Mouse (Mus musculus) hematopoietic stem cell, adult 5-6 weeks (primary cell): ENCODE data around the gene Zfp422. TPM values are rescaled to one million over a fixed set of nuclear protein-coding genes. Genes with fewer than 3 reads are reported as not detected.

ENCODE experiments used
- ATAC-seq, 2 experiments: fragments of 125-278 bp in 1 of 2; replicated peaks in 1 of 2; 2 replicates each; pipeline ENCODE4 v1.8.0; 2016 to 2017; ENCODE audit warnings: inconsistent platforms in 2 of 2, mild to moderate bottlenecking in 2 of 2, moderate number of reproducible peaks in 2 of 2, low read depth in 1 of 2, moderate TSS enrichment in 1 of 2; ENCODE audit not compliant: low FRiP score in 2 of 2, poor library complexity in 2 of 2, severe bottlenecking in 2 of 2, insufficient read depth in 1 of 2, low TSS enrichment in 1 of 2
- total RNA-seq: library from RNA; stranded (forward); fragments of 172-1452, 232-1000 nt; gene quantifications from 2 replicates; pipeline ENCODE4 v1.2.3, GENCODE M21; 2017

Gene Zfp422
- total RNA-seq: 73.9 and 95.2 TPM in 2 replicates

DNA sequence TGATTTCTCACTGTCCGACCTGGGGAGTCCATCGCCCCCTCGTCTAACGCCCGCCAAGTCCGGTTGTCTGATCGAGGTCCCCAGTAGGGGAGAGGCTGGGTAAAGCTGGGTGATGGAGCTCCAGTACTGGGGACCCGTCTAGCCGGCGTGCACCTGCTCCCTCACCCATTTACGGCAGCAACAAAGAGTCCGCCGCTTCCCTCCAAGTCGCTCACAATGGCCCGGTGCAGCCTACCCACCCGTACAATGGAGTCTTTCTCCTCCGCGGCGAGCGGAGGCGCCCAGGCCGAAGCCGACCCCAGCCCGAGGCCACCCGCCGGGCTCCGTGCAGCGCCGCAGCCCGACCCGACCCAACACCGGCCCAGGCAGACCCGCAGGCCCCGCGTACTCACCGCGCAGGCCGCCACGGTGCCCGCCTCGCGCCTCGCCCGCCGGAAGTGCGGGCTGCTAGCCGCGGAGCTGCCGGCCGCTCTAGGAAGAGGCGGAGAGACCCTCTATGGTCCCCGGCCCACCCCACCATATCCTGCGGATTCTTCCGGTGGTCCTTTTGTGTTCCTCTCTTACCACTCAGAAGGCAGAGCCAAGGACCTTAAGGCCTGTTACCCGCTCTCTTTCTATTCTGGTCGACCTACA lies at the start of gene Zfp422:
Gene Zfp422 (minus strand): TSS at position 461 of the 633 bp plus-strand sequence.
- ATAC-seq: peak; percentile 37 to 42

DNA sequence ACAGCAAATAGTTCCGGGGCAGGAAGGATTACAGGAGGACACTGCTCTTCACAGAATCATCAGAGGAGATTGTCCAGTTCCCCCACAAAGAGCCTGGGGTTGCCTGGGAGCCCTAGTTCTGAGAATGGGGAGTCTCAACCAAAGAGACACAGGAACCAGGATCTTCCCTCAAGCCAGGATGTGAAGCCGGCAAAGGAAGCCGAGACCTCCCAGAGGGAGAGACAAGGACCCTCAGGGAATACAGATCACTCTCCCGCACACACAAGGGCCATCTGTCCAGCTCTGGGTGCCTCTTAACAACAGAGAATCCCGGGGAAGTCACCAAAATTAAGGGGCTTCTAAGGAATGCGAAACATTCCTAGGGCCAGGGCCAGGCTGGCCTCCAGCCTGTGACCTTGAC lies 48.5 kb upstream of the Zfp422 start:
- no peak for ATAC-seq

DNA sequence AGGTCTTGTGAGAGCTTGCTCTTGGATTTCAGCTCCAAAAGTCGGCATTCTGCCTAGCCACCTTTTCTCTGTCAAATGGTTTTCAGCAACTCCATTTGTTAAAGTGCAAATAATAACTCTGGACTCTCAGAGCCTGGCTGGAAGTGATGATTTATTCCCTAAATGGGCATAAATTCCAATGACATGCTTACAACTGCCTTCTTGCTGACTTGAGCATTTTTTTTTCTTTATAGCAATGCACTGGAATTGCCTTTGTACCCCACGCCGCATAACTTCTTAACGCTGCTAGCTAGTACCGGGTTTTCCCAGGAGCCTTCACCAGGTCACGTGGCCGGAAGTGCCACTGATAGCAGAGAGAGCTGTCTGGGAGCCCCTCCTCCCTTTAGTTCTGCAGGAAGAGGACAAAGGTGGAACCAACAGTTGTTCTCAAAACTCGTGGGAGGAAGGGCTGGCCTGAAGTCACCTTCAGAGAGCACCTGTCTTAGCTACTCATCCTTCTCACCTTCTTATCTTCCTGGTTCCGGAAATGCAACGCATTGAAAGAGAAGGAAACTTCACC lies 47.6 kb upstream of the Zfp422 start:
- ATAC-seq: no peak

DNA sequence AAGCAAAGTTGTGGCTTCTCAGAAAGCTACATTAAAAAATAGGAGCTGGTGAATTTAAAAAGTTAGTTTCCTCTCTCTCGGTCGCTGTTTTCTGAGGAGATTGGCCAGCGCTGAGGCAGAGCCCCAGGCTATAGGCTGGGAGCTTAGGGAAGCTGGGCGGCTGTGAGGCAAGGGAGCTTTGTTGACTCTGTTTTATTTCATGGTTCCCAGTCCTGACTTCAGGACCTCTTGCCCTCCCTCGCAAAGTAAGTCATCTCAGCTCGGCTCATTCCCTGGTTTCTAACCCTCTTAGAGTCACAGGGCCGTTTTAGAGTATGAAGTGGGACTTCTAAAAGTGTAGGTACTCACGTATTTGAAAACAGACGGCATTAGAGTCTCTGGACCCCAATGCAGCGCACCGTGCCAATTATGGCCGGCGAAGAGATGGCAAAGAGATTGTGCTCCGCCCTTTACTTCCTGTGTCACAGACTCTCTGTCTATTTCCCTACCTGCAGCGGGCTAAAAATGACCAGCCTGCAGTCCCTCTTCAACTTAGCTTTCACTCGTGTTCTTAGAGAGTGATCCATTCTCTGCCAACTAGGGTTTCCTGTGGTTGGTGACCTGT lies 45.6 kb upstream of the Zfp422 start:
- peak; percentile 23 to 34; a peak in 3 of 4 replicates for ATAC-seq

DNA sequence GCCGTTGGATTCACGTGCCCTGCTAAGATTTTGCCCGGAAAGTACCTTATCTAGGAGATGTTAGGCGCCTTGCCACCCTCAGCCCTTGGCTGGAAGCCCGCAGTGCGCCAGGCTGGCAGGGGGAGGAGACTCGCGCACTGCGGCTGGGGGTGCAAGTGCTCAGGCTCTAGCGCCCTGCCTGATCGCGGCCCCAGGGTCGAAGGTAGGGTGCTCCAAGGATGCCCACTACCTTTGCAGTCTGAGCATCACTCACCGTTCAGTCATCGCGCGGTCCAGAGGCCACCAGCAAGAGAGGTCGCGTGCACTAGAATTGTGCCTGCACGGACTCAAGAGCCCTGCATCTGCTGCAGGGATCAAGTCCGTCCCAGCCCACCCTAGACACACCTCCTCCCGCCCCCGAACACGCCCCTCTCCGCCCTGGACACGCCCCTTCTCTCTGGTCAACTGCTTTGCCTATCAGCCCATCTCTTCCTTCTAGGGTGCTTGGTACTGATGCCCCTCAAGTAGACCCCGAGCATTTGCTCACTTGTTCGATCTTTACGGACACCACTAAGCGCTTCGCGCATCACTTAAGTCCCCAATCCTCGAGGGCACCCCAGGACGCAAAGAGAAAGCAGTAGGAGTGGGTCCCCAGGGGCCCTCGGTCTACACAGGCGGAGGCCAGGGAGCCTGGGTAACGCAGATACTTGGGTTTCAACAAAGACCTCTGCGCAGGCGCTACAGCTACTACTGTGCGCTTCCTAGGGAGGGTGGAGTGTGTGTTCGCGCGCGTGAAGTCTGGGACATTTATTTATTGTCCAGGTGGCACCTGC lies 44.9 kb upstream of the Zfp422 start, which contains the start of gene Rassf4:
Gene Rassf4 (minus strand): TSS at position 482 of the 812 bp plus-strand sequence.
- peak; percentile 83 to 84 for ATAC-seq

DNA sequence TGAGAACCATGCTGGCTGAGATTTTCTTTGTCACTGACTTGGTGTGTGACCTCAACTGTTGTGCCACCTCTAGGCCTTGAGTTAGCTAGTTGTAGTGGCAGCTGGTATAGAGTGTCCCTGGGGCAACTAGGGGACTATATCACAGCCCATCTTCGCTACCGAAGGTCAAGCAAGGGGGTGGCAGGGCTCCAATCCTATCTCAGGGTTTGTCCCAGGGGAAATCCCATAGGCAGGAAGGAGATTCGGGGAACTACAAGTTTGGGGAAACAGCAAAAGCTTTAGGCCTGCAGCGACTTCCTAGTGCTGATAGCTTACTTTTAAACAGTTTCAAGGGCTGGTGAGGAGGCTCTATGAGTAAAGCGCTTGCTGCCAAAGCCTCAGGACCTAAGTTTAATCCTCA lies 43.5 kb upstream of the Zfp422 start:
- no peak for ATAC-seq

DNA sequence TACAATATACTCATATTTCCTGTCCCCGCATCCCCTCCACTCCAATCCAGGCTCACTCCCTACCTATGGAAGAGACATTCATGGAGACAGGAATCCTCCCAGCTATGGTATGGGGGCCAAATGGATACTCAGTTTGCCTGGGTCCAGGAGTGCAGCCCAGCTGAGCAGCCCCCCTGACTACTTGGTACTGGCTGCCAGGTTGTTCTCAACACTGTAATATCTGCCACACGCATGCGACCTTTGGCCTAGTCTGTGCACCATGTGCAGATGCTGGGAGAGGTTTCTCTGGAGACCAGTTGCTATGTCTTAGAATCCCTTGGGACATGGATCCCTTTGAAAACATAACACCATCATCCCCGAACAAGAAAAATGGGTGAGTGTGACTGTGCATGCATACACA lies 43.0 kb upstream of the Zfp422 start:
- ATAC-seq: no peak

DNA sequence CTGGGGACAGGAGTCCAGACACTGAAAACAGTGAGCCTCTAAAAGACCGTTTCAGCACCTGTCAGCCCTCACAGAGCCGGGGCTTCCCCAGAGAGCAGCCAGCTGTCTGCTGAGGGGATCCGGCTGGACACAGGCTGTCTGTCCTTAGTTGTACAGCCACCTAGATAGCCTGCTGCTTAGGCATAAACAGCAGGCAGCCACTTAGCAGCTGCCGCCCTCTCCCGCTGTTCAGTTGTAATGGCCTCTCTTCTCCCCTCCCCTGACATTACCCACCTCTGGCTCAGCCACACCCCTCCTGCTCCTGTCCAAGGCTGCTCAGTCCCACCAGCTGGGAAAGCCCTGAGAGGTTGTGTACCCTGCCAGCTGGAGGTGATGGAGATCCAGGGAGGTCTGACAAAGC lies 42.2 kb upstream of the Zfp422 start:
- no peak for ATAC-seq

DNA sequence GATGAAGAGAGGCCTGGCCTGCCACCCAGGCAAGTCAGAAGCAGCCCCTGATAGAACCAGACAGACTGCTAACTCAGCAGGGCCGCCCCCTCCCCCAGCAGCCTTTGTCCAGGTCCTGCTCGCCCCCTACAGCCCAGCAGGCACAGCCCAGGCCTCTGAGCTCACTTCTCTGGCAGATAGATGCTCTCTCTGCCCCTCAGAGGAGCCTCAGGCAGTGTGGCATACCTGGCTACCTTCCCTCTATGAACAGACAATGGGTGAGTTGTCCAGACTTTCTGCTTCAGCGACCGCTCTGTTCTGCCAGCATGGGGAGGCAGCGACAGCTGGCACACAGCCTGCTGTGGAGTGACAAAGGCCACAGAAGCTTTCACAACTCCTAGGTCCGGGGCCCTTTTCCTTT lies 41.3 kb upstream of the Zfp422 start:
- no peak for ATAC-seq

DNA sequence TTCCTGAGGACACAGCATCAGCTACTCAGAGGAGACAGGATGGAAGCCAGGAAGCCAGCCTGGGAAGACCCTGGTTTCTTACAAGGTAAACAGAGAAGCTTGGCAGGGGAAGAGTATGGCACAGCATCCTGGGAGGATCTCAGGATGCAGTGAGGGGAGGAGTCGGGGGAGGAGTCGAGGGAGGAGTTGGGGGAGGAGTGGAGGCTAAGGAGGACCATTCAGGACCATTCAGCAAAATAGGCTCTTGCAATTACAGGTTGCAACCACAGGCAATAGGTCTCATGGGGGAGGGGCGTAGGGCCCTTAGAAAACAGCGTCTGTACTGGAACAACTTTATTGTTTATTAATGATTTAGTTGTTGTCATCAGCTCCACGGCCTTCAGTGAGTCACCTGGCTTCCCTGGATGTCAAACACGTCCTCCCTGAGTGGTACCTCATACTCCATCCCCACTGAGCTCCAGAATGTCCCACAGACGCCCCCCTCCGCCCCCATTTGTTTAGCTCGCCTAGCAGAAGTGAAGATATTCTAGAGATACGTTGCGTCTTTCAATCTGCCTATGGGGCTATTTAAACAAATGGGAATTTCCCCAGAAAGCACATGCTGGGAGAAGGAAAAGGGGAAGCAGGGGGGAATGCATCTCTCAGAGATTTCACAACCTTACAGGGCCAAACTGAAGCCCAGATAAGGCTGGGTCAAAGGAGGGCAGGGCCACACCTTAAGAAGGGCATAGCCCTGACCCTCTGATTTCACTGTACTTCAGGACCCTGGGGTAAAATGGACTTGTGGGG lies 40.1 kb upstream of the Zfp422 start:
- ATAC-seq: no peak

DNA sequence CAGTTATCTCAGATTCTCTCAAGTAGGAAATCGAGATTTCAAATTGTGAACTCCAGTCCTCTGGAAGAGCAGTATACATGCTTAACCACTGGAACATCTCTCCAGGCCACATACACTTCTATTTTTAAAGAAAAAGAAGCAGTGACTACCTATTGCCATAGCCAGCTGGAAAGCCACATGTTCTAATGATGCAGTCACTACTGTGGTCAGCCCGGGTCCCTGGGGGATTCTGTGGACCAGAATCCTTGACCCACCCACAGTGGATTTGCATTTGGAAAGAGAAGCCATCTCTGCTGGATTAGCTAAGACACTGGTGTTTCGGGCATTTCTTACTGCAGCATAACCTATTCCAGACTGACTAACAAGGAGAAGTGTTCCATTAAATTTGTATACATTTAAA lies 38.6 kb upstream of the Zfp422 start:
- ATAC-seq: no peak

DNA sequence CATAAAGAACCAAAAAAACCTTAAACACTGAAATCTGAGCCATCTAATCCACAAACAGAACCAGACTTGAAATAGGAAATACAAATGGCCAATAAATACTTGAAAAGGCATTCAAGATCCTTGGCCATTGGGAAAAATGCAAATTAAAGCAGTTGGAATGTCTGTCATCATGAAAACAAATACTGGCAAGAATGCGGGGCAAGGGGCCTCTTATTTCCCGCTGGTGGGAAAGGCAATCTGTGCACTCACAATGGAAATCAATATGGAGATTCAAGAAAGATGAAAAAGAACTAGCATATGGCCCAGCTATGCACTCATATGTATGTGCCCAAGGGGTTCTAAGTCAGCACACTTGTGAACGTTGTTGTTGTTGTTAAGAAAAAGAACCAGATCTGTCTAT lies 38.1 kb upstream of the Zfp422 start:
- no peak for ATAC-seq

DNA sequence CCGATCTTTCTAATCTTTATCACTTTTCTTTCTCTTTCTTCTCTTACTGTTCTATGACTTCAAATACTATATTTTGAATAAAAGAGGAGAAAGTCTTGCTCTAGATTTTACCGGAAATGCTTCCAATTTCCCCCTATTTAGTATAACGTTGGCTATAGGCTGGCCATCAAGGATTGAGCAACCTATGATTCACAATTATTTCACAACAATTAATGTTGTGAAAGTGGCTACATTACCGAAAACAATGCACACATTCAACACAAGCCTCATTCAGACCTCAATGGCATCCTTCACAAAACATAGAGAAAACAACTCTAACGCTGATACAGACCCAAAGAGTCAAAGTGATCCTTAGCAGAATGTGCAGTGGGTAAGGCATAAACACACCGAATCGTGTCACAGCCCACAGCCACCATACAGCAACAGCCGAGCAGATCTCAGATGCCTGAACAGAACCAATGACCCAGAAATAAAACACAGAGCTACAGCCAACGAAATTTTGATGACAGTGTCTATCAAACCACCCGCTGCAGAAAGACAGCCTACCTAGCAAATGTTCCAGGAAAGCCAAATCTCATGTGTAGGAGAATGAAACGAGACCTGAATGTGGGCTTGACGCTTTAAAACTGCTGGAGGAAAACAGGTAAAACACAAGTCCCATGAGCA lies 37.4 kb upstream of the Zfp422 start:
- ATAC-seq: no peak

DNA sequence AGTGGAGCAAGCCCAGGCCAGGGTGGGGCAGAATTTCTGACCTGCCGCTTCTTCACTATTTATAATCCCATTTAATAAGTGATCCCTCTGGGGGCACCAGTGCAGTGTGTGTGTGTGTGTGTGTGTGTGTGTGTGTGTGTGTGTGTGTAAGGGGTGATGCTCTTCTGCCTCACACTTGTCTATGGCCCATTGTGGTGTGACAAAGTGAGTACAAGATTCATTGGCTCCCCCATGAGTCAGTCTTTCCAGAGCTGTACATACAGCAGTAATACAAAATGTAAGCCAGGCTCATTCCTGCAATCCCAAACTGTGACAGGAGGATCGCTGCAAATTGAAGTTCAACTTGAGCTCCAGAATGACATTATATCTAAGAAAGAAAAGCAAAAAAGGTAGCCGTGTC lies 36.0 kb upstream of the Zfp422 start:
- ATAC-seq: no peak

DNA sequence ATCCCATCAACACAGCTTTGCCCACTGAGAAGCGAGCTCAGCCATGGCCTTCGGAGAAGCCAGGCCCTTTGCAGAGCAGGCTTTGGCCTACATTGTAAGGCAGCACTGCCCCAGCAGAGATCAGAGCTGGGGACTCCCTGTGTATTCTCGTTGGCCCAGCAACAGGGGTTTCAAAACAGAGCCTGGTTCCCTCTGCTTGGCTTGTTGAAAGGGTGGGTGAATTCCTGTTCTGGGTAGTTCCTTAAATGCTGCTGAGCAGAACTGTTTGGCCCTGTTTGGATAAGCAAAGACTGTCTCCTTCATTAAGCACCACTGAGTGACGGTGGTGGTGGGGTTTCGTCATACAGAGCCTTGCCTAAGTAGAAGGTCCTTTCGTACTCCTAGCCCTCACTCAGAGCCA lies 35.2 kb upstream of the Zfp422 start:
- ATAC-seq: peak; percentile 95 to 96

DNA sequence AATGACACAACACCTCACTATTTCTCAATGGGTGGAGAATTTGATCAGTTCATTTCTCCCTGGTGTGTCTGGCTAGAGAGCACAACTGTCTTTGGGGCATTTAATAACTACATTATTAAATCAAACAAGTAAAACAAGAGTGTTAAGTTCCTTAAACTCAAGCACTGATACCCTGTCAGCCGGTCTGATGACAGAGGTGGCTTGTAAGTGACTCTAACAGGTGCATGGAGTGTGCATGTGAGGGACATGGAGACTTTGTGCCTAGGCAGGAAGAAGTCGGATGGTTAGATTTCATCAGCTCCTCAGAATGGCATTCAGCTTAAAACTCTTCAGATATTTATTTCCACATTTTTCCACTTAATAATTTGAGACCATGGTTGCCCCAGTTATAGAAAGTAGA lies 34.6 kb upstream of the Zfp422 start:
- ATAC-seq: no peak
